Mouse (Mus musculus) c-Kit-positive CD71-negative TER-119-negative erythroid progenitor cells, embryonic 14.5 days (primary cell): ENCODE measurements around the gene Robo2.

ENCODE experiments used
- DNase-seq: peaks from one replicate; pipeline ENCODE4 v3.0.0-alpha.2; 2013; ENCODE audit warnings: low read depth

Gene Robo2

GRCm38 (mm10) chr16:74321666-74322371 is 89.8 kb downstream of the Robo2 start:
- no peak for DNase-seq

- DNase-seq = no peak
These were observed 95.5 kb downstream of the Robo2 start for GRCm38 (mm10) chr16:74316150-74316549.

GRCm38 (mm10) chr16:74313222-74313621 is 98.4 kb downstream of the Robo2 start:
- DNase-seq = no peak

GRCm38 (mm10) chr16:74307543-74307887 is 104.1 kb downstream of the Robo2 start:
- no peak for DNase-seq

GRCm38 (mm10) chr16:74306876-74307542 is 104.6 kb downstream of the Robo2 start:
- DNase-seq = no peak

- no peak for DNase-seq
These were observed 123.7 kb downstream of the Robo2 start for GRCm38 (mm10) chr16:74287878-74288277.

- DNase-seq = no peak
These were observed 129.1 kb downstream of the Robo2 start for GRCm38 (mm10) chr16:74282549-74282948.

- DNase-seq = no peak
These were observed 134.6 kb downstream of the Robo2 start for GRCm38 (mm10) chr16:74276855-74277573.

- no peak for DNase-seq
These were observed 137.0 kb downstream of the Robo2 start for GRCm38 (mm10) chr16:74274596-74274995.

- DNase-seq = no peak
These were observed 138.6 kb downstream of the Robo2 start for GRCm38 (mm10) chr16:74272993-74273392.

- no peak for DNase-seq
These were observed 153.4 kb downstream of the Robo2 start for GRCm38 (mm10) chr16:74258241-74258640.

- DNase-seq = no peak
These were observed 167.2 kb downstream of the Robo2 start for GRCm38 (mm10) chr16:74244452-74244851.

- no peak for DNase-seq
These were observed 170.1 kb downstream of the Robo2 start for GRCm38 (mm10) chr16:74241534-74241933.

- no peak for DNase-seq
These were observed 174.2 kb downstream of the Robo2 start for GRCm38 (mm10) chr16:74237411-74237930.

- no peak for DNase-seq
These were observed 177.1 kb downstream of the Robo2 start for GRCm38 (mm10) chr16:74234393-74235059.

- DNase-seq = no peak
These were observed 178.0 kb downstream of the Robo2 start for GRCm38 (mm10) chr16:74233596-74233995.

- DNase-seq = no peak
These were observed 184.3 kb downstream of the Robo2 start for GRCm38 (mm10) chr16:74227285-74227684.

GRCm38 (mm10) chr16:74225423-74226272 is 186.0 kb downstream of the Robo2 start:
- DNase-seq = no peak

- DNase-seq = no peak
These were observed 189.1 kb downstream of the Robo2 start for GRCm38 (mm10) chr16:74222501-74222900.

GRCm38 (mm10) chr16:74216879-74217415 is 194.7 kb downstream of the Robo2 start:
- no peak for DNase-seq

- DNase-seq = no peak
These were observed 195.8 kb downstream of the Robo2 start for GRCm38 (mm10) chr16:74215791-74216190.
